Mouse (Mus musculus) forebrain, embryonic 11.5 days (tissue): Measurements from ENCODE around the gene Ncam1. TPM values are rescaled to one million over a fixed set of nuclear protein-coding genes. Genes with fewer than 3 reads are reported as not detected.
A peak's percentile ranks its signal among the peaks of the same experiment; 100 is the strongest.

Experiments used
- ATAC-seq: fragments of 200-750 bp; cut with Nextera tagmentation; replicated peaks from 2 replicates; pipeline ENCODE4 v1.8.0; 2017; ENCODE audit warnings: moderate TSS enrichment; ENCODE audit not compliant: low FRiP score
- DNase-seq: peaks from one replicate; pipeline ENCODE4 v3.0.0-alpha.2; 2017; ENCODE audit warnings: low spot score
- H3K27ac ChIP-seq: fragments of 300-500 bp; sonication (generic); 2 replicates; pipeline ENCODE4 v1.5.1; 2014; ENCODE audit warnings: low read depth, low read length
- H3K27me3 ChIP-seq: fragments of 300-500 bp; sonication (generic); 2 replicates; pipeline ENCODE4 v1.6.1; 2014; ENCODE audit warnings: mild to moderate bottlenecking, low read length, mixed read lengths; ENCODE audit not compliant: control insufficient read depth, insufficient read depth
- H3K36me3 ChIP-seq: fragments of 300-500 bp; sonication (generic); 2 replicates; pipeline ENCODE4 v1.6.1; 2014; ENCODE audit warnings: mild to moderate bottlenecking, low read length, moderate library complexity, mixed read lengths; ENCODE audit not compliant: control insufficient read depth, insufficient read depth
- H3K4me1 ChIP-seq: fragments of 300-500 bp; sonication (generic); replicated peaks from 2 replicates; pipeline ENCODE4 v1.6.1; 2014; ENCODE audit warnings: low read length, mixed read lengths; ENCODE audit not compliant: control insufficient read depth, insufficient read depth
- H3K4me2 ChIP-seq: fragments of 300-500 bp; sonication (generic); 2 replicates; pipeline ENCODE4 v1.6.1; 2014; ENCODE audit warnings: low read depth, mild to moderate bottlenecking, low read length, moderate library complexity, mixed read lengths; ENCODE audit not compliant: severe bottlenecking
- H3K4me3 ChIP-seq: fragments of 300-500 bp; sonication (generic); 2 replicates; pipeline ENCODE4 v1.5.1; 2014; ENCODE audit warnings: low read depth, low read length
- H3K9ac ChIP-seq: fragments of 300-500 bp; sonication (generic); 2 replicates; pipeline ENCODE4 v1.6.1; 2014; ENCODE audit warnings: low read length
- H3K9me3 ChIP-seq: fragments of 300-500 bp; sonication (generic); 2 replicates; pipeline ENCODE4 v1.6.1; 2016; ENCODE audit warnings: low read length, mixed read lengths; ENCODE audit not compliant: control insufficient read depth
- WGBS: fragments of 180-500 bp; shearing (Covaris S2); extraction: QIAGEN DNeasy Blood & Tissue Kit; methylation state at CpG from one replicate; pipeline ENCODE4 v1.1.7; 2014; 5-methylcytosine and 5-hydroxymethylcytosine counted together
- polyA plus RNA-seq: library from polyadenylated mRNA; unstranded; fragments of >200 nt; fragmentation: Nextera tagmentation; extraction: Ambion mirVana; gene quantifications from 2 replicates; pipeline ENCODE4 v1.2.1, GENCODE M21; 2014

Gene Ncam1
- polyA plus RNA-seq, 1 experiment from 2014 or later, result 69.6 TPM

DNA sequence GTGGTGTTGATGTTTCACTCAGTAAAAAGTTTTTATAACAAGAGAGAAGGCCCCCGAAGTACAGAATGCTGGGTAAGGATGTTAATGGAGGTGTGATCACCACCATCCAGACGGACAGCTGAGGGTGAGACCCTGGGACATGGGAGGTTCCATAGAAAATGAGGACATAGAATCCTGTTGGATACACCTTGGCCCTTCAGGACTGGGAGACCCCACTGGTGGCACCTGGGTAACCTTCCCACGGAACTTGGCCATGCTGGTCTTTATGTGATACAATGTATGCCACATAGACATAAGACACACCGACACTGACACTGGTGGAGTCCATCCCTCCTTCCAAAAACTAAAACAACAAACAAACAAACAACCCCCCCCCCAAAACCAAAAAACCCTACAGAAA, 296.5 kb downstream of the Ncam1 start:
- H3K36me3 ChIP-seq, result no peaks in the 10 kb centered on the region; the same call in 1 of the 2 replicates
- H3K9ac ChIP-seq, result no peak overlapping the region
- H3K9me3 ChIP-seq, result no peaks in the 10 kb centered on the region
- H3K4me3 ChIP-seq, result no peak overlapping the region
- no peak overlapping the region for H3K27ac ChIP-seq
- WGBS, result 92% methylated on average over 4 of the region's 4 CpGs
- no peaks in the 10 kb centered on the region for H3K27me3 ChIP-seq
- H3K4me2 ChIP-seq, result no peak overlapping the region
- peak; percentile 16 for DNase-seq
- H3K4me1 ChIP-seq, result no peaks in the 10 kb centered on the region
- no peak for ATAC-seq

DNA sequence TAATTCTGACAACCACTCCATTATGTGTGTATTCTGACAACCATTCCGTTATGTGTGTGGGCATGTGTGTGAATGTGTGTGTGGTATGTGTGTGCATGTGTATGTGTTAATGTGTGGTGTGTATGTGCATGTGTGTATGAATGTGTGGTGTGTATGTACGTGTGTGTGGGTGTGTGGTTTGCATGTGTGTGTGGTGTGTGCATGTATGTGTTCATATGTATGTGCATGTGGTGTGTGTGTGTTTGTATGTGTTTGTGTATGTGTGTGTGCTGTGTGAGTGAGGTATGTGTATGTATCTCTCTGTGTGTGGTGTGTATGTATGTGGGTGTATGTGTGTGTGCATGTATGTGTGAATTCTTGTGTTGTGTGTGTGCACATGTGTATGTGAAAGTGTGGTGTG, 298.8 kb downstream of the Ncam1 start:
- Histone ChIP-seq H3K27ac (no peak overlapping the region), H3K27me3 (no peaks in the 10 kb centered on the region), H3K36me3 (no peaks in the 10 kb centered on the region), H3K9ac (no peak overlapping the region), H3K4me1 (no peaks in the 10 kb centered on the region), H3K4me2 (no peak overlapping the region), H3K9me3 (no peaks in the 10 kb centered on the region), H3K4me3 (no peak overlapping the region)
- peak; percentile 13 for DNase-seq
- no peak for ATAC-seq
- 90% methylated on average over 2 of the region's 2 CpGs for WGBS

DNA sequence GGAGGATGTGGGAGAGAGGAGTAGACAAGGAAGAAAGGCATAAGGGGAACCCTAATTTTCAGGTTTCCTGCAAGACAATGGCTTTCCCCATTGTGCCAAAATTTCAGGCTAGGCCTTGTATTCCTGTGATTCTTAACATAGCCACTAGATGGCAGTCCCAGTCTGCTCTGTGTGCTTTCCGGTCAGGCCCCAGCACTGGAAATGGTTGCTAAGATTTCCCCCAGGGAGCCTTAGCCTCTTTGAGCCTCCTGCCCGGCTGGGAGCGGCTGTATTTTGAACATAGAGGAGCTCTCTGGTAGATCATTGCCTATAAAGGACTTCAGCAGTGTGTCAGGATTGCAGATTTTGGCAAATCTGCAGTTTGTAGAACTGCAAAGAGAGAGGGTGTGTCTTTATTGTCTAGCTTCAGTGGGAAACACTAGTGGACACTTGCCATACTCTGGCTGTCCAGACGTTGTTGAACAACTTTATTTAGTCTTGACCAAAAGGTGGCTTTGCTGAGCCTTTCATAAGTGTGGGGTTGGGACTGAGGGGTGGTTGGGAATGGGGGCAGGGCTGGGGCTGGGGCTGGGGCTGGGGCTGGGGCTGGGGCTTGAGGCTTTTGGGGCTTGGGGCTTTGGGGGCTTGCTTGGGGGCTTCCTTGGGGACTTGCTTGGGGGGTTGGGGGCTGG, 304.6 kb downstream of the Ncam1 start:
- no peaks in the 10 kb centered on the region for H3K9me3 ChIP-seq
- ATAC-seq, result peak; percentile 58; the same call in 1 of the 2 replicates
- no peak overlapping the region for H3K9ac ChIP-seq
- no peaks in the 10 kb centered on the region for H3K36me3 ChIP-seq
- H3K4me3 ChIP-seq, result no peak overlapping the region
- no peak overlapping the region for H3K27ac ChIP-seq
- 4% methylated on average over 4 of the region's 4 CpGs for WGBS
- 0 out of 2 replicates have a peak, but pooled peaks cover 2% of the 10 kb centered on the region for H3K4me1 ChIP-seq
- peak; percentile 76 for DNase-seq
- no peak overlapping the region for H3K4me2 ChIP-seq
- no peaks in the 10 kb centered on the region for H3K27me3 ChIP-seq

DNA sequence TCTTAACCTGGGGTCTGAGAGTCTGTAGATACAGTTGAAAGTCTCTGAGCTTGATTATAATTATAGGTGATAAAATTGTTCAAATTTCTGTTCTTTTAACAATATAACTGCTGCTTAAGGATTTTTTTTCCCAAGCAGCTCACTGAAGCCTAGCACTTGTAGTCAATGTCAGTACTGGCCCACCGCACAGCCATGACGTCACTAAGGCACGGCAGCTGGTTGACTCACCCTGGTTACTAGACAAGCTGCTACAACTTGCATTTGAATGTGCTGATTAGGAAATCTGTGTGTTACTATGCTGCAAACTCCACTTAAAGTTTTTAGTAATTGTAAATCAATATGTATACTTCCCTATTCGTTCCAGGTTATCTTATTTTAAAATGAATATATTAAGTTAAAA, 308.1 kb downstream of the Ncam1 start:
- no peak for ATAC-seq
- H3K9me3 ChIP-seq, result no peaks in the 10 kb centered on the region
- 0 out of 2 replicates have a peak, but pooled peaks cover 2% of the 10 kb centered on the region for H3K4me1 ChIP-seq
- H3K27me3 ChIP-seq, result no peaks in the 10 kb centered on the region
- no peak overlapping the region for H3K4me2 ChIP-seq
- no peak overlapping the region for H3K9ac ChIP-seq
- no peak overlapping the region for H3K27ac ChIP-seq
- H3K36me3 ChIP-seq, result no peaks in the 10 kb centered on the region
- 88% methylated on average over 4 of the region's 4 CpGs for WGBS
- no peak overlapping the region for H3K4me3 ChIP-seq
- DNase-seq, result no peak

DNA sequence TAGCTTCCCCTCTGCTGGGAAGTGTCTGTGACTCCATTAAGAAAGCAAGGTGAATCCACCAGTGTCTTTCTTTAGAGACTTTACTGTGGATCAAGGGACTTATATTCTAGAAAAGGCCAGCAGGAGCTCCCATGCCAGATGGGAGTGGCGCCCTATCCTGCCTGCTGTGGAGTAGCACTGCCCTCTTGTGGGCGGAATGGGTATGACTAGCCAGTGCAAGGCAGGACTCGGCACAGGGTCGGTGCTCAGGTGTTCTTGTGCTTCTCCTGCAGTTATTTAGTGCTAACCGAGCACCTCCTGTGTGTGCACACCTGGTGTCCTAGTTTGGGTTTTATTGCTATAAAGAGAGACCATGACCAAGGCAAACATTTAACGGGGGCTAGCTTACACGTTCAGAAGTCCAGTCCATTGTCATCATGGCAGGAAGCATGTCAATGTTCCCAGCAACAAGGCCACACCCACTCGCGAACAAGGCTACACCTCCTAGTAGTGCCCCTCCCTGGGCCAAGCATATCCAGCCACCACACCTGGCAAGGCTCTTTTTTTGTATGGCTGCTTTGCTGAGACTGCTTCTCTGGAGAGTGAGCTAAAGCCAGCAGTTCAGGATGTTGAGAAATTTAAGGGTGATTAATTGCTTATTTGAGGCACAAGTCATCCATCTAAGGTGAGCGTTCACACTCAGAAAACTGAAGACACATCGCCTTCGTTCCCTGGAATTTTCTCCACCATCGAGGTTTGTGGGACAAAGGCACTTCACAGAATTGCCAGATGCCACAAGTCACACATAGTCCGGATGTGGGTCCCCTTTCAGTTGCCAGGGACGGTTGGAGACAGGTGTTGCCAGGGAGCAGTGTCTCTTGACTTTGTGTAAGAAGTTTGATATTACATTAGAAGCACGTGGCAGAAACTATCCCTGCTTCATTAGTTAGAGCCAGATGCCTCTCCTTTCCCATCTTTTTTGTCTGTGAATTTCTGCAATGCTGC, 309.5 kb downstream of the Ncam1 start:
- DNase-seq (peak; percentile 91), ATAC-seq (peak; percentile 31; the same call in 1 of the 2 replicates)
- H3K9ac ChIP-seq, result no peak overlapping the region
- 37% methylated on average over 16 of the region's 16 CpGs for WGBS
- no peak overlapping the region for H3K27ac ChIP-seq
- H3K27me3 ChIP-seq, result no peaks in the 10 kb centered on the region
- H3K4me1 ChIP-seq, result 0 out of 2 replicates have a peak, but pooled peaks cover 1% of the 10 kb centered on the region
- H3K4me3 ChIP-seq, result no peak overlapping the region
- H3K4me2 ChIP-seq, result no peak overlapping the region
- no peaks in the 10 kb centered on the region for H3K9me3 ChIP-seq
- no peaks in the 10 kb centered on the region for H3K36me3 ChIP-seq

DNA sequence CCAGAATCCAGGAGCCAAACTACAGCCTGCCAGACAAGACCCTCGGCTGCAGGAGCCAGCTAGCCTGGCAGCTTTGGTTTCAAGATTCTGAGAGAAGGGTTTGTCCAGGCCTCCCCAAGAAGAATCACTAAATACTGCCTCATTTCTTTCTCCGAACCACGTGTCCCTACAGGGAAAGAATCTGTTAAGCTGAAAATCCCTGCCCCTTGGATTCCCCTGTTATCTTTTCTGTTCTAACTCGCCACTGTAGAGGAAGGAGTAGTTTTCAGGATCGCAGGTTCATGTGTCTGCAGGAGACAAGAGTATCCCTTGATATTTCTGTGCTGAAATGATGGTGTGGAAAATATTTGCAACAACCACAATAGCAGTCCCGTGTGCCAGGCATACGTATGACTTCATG, 310.5 kb downstream of the Ncam1 start:
- no peaks in the 10 kb centered on the region for H3K9me3 ChIP-seq
- no peaks in the 10 kb centered on the region for H3K27me3 ChIP-seq
- no peak overlapping the region for H3K4me2 ChIP-seq
- no peak for DNase-seq
- WGBS, result 77% methylated on average over 7 of the region's 7 CpGs
- H3K36me3 ChIP-seq, result no peaks in the 10 kb centered on the region
- no peak overlapping the region for H3K27ac ChIP-seq
- H3K4me3 ChIP-seq, result no peak overlapping the region
- no peak for ATAC-seq
- H3K9ac ChIP-seq, result no peak overlapping the region
- H3K4me1 ChIP-seq, result no peaks in the 10 kb centered on the region

DNA sequence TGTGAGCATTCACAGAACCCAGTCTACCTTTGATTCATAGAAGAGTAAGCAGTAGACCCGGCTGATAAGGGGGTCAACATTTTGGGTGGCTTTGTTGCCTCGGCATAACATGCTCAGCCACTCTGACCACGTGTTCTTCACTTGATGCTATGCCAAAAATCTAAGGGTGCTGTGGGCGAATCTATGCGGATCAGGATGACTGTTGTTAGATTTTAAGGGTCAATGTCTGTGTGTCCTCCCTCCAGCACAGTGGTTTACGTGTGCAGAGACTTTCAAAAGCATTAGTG, 311.1 kb downstream of the Ncam1 start:
- ATAC-seq, result no peak
- H3K36me3 ChIP-seq, result no peaks in the 10 kb centered on the region
- WGBS, result 83% methylated on average over 6 of the region's 6 CpGs
- H3K9ac ChIP-seq, result no peak overlapping the region
- H3K4me1 ChIP-seq, result no peaks in the 10 kb centered on the region
- no peak overlapping the region for H3K27ac ChIP-seq
- H3K4me2 ChIP-seq, result no peak overlapping the region
- no peaks in the 10 kb centered on the region for H3K9me3 ChIP-seq
- no peak for DNase-seq
- no peak overlapping the region for H3K4me3 ChIP-seq
- no peaks in the 10 kb centered on the region for H3K27me3 ChIP-seq

DNA sequence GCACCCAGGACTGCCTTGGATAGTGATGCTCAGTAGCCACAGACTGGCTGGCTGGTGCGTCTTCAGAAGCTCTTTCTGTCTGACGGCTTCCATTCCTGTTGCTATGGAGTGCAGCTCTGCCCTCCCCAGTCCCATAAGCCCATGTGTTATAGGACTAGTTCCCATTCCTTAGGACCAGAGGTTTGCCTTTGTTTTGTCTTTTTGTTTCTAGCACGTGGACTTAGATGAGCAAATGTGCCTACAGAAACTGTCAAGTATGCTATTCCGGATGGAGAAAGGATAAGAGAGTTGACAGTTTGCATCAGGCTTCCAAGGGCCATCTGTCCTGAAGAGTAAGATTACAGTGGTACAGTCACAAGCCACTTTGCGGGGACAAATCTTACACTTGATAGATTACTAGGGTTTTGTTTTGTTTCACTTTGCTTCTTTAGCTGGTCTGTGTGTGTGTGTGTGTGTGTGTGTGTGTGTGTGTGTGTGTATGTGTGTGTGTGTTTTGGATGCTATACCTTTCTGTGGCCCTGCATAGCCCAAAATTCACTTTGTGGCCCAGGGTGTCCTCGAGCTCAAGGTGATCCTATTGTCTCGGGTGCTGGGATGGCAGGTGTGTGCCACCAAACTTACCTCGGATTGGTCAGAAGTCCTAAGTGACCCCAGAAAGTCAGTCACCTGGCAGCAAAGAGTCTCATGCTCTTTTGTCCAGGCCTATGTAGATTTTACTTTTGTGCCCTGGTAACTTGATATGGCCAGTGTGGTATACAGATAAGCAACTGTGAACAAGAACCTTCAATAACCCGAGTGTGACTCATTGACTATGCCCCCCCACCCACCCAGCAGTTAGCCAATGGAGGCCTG, 311.7 kb downstream of the Ncam1 start:
- ATAC-seq (no peak), DNase-seq (no peak)
- no peak overlapping the region for H3K4me3 ChIP-seq
- no peaks in the 10 kb centered on the region for H3K27me3 ChIP-seq
- H3K4me1 ChIP-seq, result no peaks in the 10 kb centered on the region
- H3K36me3 ChIP-seq, result no peaks in the 10 kb centered on the region
- 74% methylated on average over 9 of the region's 9 CpGs for WGBS
- H3K9ac ChIP-seq, result no peak overlapping the region
- no peaks in the 10 kb centered on the region for H3K9me3 ChIP-seq
- 0 out of 2 replicates have a peak overlapping the region, but pooled peaks have one; percentile 85 for H3K4me2 ChIP-seq
- H3K27ac ChIP-seq, result no peak overlapping the region
